Mouse (Mus musculus) layer of hippocampus, adult 11-12 months (tissue): Measurements from ENCODE around the gene Plcb3.
A peak's percentile ranks its signal among the peaks of the same experiment; 100 is the strongest.
"Not testable (repeated sequence)": the region's sequence is repeated elsewhere in the genome, so short reads cannot be mapped to it uniquely, and the experiment has no call there.

ENCODE experiments used
- DNase-seq: peaks from one replicate; pipeline ENCODE4 v3.0.0; 2022; ENCODE audit warnings: low spot score

The Plcb3 gene

DNA sequence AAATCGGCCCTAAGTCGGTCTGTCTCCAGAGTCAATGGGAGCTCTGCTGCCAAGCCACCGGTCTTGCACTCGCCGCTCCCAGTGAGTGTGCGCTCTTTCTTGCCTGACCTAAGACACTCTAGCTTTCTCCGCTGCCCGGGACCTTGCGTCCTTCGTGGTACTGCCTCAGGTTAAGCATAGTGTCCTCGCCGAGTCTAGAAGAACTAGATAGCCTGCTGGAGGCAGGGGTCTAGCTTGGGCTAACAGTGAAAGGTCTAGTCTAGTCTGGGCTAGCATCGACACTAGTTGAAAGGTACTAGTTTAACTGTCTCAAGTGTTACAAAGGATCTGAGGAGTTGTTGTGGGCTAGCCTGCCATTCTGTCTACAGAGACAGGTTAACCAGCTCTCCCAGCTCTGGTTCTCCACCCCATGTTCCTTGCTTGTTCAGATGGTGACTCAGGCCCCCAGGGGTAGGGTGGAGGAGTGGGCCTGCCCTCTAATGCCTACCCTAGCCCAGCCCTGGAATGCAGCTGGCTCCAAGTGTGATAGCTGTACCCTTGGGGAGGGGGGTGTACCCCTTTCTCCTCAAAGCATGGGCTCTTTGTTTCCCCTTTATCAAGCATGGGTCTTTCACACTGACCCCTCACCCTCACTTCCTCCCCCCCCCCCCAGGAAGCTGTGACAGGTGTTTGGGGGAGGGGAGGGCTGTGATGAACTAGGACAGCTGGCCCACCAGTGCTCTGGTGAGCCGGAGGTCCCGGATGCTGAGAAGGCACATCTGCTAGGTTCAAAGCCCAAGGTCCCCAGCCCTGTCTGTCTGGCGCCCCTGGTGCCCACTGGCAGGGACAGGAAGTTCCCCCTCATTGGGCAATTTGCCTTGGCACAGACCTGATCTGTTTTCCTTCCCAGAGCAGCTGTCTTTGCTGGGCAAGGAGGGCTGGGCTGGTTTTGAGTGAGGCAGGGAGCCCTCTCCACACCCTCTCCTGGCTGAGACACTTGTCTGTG, at the start of gene Plcb3:
TSS of gene Plcb3 (minus strand) at position 934 of the 985 bp plus-strand sequence.
- peak; percentile 71 for DNase-seq

DNA sequence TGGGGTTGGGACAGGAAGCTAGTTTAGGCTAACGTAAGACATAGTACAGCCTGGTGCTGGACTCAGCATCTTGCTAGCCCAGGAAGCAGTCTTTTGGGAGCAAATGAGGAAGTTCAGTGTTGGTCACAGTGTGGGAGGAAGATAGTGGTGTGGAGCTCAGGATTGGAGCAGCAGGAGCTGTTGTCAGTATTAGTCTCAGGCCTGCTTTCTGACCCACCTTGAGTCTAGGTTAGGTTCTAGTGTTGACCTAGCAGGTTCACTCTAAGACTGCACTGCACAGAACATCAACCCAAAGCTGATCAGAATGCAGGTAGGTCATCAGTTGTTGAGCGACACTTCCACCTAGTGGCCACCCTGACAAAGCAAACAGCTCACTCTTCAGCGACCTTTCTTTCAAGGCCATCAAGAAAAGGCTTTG, 44.0 kb upstream of the Plcb3 start:
- no peak for DNase-seq

DNA sequence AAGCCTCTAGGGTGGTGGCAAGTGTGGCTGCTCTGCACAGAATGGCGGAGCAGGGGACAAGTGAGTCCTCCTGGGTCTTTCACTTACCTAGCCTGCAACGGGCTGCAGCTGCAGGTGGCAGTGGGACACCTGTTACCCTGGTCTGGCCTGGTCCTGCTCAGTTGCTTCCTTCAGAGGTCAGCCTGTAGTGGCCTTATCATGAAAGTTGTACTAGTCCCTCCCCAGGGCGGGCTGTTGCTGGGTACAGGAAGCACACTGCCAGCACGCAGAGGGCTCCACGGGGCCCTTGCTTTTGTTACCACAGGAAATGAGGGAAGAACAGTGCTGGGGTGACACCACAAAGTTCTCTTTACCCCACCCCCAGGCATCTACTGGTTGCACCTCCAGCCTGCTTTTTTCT, 42.9 kb upstream of the Plcb3 start, which contains the start of gene Fermt3:
TSS of gene Fermt3 (minus strand) at position 279 of the 400 bp plus-strand sequence.
- DNase-seq, result peak; percentile 69

DNA sequence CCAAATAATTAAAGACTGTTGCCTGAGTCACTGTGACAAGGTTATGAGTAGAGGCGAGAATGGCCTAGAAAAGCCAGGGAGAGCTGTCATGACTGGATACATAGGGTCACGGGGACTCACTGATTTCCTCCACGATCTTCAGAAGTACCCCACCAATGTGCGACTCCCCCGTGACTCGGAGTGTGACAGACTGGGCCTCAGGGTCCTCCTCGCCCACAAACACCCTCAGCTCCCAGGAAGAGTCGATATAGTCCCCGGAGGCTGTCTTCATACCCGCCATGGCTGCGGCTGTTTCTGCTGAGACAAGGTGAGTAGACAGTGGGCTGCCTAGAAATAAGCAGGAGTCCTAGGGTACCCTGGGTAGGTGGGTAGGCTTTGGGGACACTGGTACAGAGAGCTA, 42.3 kb upstream of the Plcb3 start:
- DNase-seq, result no peak

DNA sequence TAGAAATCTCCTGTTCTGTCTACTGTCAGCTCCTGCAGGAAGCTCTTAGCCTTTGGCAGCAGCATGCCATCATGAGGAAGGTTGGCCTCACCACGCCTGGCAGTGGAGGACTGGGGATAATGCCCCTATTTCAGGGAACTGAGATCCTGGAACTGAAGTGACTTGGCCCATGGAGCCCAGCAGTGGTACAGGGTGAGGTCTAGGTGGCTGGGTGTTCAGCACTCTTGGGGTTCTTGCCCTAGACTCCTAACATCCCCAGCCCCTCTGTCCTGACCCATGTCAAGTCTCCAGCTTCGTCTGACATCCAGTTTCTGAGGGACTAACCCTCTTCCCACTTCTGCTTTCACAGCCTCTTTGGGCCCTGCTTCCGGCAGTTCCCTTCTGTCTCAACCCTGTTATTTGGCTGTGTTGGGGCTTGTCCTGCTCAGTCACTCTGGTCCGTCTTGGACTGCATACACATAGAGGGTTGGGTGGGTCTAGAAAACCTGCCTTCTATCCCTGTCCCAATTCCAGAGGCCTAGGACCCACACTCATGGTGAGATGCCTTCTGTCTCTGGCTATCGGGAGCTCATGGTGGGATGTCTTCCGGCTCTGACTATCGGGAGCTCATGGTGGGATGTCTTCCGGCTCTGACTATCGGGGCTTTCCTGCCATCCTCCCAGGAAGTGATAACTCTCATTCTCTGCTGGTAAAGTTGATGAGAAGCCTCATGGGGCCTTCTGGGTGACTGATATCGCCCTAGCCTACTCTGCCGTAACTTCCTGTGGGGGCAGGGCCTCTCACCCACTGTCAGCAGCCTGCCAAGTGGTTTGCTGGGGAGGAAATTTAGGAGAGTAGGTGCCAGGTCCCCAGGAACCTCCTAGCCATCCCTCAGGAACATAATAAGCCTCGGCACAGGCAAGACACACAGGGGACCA, 41.5 kb upstream of the Plcb3 start:
- DNase-seq, result no peak

DNA sequence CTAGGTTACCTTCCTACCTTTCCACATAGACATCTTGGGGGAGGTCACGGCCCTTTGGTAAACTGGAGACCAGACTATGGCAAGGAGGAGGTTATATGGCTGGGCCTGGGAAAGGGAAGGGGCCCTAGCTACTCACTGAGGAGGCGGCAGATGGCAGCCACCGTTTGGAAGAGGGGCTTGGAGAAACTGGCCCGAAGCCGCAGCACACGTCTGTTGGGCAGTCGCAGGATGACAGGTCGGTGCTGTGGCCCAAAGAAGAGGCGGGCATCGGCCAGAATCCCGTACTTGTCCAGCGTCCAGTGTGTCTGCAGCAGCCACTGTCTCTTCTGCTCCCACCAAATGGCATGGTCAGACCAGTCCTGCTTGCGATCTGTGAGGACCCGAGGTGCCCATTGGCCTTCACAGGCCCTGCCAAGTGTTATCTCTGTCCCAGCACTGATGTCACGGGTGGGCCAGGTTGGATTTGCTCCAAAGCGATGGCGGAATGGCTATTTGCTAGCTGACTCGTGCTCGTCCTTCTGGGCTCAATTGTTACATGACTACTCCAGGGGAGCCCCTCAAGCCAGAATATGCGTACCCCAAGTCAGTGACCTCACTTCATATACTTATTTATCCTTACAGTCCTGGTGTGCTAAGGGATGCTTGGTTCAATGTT, 38.3 kb upstream of the Plcb3 start:
- DNase-seq, result no peak

DNA sequence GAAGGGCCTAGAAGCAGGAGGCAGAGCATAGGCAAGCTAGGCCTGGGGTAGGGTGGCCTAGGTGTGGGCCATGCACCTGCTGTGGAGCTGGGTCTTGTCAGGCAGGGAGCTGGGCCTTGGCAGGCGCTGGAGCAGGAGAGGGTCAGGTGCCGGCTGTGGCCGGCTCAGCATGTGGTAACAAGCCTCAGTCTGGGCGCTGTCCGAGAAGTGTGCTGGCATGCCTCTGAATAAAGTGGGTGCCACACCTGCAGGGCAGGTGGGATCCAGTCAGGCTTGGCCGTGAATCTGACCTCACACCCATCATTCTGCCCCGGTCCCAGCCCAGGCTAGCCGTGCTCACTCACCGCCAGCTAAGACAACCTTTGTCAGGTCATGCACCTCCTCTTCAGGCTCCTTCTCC, 37.7 kb upstream of the Plcb3 start:
- DNase-seq, result no peak

DNA sequence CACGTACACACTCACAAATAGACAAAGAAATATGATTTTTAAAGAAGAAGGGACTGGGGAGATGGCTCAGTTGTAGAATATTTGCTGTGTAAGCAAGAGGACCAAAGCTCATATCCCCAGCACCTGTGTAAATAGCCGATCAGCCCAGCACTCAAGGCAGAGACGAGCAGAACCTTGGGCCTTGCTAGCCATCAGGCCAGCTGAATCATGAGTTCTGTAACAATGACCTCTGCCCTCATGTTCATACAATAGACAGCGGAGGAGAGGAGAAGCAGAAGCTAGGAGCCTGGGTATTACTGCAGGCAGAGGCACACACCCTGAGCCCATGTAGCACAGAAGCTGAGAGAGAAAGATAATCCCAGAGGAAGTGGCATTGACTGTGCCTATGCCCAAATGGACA, 36.2 kb upstream of the Plcb3 start:
- DNase-seq, result no peak

DNA sequence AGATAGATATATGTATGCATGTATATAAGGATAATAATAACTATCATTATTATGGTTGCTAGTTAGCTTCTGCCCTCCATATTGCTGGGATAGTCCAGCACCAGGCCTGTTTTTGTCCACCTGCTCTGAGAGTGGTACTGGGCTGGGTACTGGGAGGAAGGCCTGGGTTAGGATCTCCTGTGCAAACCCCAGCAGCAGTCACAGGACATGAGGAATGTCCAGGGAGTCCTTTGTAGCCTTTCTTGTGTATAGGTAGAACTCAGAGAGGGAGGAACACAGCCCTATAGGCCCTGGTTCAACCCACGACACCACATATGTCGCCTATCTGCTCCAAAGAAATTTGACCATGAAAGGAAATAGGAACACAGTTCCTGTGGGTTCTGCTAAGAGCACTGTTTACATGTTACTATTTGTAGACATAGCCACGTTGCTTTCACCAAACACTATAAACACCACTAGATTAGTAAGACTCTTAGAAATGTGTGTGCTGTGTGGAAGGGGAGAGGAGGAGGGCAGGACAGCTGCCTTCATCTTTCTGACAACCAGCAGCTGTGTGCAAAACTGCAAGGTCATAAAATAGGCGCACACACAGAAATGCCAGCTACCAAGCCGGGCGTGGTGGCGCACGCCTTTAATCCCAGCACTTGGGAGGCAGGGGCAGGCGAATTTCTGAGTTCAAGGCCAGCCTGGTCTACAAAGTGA, 30.8 kb upstream of the Plcb3 start:
- no peak for DNase-seq

DNA sequence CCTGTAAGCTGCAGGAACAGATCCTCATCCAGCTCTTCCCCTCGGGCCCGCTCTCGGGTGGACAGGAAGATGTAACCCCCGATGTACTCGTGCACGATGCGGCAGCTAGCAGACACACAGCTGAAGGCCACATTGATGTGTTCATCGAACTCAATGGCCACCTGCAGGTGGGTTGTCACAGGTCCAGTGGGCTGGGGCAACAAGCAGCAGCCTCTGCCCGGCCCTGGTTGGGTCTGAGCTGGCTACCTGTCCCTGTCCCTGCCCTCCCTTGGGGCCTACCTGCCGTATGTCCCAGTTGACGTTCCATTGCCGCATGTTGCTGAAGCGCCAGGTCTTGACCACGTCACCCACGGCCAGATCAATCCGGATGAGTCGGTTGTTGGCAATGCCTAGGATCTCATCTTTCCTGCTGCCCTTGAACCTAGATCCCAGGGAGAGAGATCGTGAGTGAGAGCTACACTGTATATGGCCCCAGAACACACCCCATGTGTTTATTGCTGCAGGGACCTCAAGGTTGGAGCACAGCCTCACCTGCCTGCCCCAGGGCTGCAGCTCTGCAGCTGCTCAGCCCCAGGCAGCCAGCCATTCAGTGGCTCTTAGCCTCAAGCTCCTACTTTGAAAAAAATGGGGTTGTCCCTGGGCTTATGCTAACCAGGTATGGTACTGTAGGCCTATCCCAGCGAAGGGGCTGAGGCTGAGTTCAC, 23.2 kb upstream of the Plcb3 start:
- no peak for DNase-seq

DNA sequence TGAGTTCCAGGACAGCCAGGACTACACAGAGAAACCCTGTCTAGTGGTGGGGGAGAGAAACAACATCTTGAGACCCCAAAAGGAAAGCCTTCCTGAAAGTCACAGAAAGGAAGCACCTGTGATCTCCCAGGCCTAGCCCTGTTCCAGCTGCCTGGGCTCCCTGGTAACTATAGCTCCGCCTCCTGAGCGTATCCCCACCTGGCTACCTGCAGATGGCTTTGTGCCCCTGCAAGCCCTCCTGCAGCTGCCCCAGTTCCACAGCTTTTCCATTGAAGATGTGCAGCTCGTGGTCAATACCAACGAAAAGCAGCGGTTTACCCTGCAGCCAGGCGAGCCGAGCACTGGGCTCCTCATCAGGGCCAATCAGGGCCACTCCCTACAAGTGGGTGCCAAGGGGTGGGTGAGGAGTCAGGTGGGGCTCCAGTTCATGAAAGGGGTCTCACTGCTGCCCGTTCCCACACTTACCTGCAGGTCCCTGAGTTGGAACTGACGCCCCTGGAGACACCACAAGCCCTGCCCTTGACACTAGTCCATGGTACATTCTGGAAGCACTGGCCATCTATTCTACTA, 21.5 kb upstream of the Plcb3 start:
- no peak for DNase-seq

DNA sequence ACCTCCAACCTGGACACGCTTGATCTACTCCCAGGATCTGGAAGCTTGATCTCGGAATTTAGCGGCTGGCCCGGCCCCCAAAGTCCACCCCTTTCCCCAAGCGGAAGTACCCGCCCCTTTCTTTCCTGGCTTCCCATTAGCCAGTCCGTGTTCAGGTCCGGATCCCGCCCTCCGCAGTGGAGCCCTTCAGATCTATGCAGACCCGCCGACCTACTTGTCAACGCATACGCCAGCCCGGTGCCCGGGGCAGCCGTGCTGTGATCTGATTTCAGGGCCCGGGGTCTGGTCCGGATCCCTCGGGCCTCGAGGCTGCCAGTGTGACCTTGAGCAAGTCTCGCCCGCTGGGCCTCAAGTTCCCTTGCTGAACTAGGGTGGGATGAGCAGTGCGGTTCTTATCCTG, 19.7 kb upstream of the Plcb3 start, which contains the start of the genes Nudt22 and Trpt1:
TSS of gene Nudt22 (minus strand) at position 112 of the 400 bp plus-strand sequence.
TSS of gene Trpt1 (plus strand) at position 126 of the 400 bp plus-strand sequence.
- DNase-seq, result peak; percentile 83

DNA sequence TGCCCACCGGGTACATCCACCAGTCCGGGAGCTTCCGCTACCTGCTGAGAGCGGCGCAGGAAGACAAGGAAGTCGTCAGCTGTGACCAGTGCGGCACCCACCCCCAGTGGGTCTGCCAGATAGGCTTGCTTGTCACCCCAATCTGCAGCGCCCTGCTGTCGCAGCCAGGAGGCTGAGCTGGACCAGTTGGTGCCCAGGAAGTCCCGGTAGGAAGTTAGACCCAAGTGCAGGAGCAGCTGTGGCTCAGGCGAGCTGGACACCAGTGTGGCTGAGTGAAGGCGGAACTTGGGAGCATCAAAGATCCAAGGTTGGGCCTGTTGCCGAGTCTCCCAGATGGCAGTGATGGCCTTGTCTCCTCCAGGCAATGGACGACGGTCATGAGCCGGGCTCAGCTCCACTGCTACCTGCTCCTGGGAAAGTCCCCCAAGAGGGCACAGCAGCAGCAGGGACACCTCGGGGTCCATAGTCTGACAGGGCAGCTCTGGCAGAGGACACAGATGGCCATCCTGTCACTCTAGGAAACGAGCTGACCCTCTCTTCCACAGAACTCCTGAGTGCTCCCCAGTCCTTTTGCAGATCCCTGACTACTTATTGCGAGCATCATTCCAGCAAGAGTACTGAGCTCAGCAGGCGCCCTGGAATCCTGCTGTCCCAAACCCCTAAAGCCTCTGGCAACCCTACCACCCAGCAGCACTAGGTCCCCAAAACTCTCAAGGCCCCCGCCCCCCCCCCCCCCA, 19.2 kb upstream of the Plcb3 start:
- DNase-seq, result no peak

DNA sequence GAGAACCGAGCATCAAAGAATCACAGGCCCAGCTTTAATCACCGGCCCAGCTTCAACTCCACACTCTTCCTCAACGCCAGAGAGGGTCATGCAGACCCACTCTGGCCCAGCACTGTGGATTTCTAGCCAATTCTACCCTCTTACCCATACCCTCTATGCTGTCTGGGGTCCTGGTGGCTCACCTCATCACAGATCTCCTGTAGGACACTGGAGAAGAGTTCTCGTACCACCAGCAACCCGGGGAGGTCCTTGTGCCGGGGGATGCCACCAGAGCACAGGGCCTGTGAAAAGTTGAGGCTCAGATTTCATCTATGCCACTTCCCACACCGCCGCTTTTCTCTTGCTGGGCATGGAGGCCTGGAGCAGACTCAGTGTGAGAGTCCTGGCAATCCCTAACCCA, 18.2 kb upstream of the Plcb3 start:
- no peak for DNase-seq

DNA sequence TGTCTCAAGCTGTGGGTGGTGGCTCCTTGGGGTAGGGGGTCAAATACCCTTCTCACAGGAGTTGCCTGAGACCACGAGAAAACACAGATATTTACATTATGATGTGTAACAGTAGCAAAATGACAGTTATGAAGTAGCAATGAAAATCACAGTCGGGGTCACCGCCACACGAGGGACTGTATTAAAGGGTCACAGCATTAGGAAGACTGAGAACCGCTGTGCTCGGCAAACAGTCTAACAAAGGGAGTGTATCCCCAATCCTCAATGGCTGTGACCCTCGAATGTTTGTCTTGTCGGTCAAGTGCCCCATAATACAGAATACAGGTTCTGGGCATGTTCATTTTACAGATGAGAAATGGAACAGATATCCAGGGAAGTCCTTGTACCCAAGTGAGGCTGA, 17.7 kb upstream of the Plcb3 start:
- no peak for DNase-seq

DNA sequence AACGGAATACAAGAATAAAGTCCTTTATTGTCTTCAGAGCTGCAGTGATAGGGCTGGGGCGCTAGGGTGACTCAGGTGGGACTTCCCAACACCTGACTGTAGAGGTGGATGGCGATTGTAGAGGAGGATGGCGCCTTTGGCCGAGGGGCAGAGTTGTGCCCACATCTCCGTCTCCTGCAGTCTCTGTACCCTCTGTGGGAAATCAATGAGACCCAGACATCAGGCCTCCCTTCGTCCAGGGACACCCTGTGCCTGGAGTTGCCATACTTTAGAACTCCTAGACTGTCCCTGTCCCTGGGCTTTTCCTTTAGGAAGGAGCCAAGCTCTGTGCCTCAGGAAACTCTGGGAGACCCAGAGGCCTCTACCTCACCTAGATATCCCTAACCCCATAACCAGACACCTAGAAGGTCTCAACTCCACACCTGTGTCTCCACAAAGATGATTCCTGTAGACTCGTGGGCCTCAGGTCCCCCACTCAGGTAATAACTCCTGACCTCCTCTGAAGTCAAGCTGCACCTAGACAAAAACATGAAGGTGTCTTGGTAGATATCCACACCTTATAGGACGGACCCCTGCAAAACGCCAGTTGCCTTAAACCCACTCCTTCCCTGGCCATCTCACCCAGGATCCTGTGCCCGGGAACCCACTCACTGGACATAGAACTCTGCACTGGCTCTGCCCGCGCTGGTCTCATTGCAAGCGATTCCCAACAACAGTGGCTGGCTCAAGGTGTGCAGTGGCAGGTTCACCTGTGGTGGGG, 16.9 kb upstream of the Plcb3 start:
- no peak for DNase-seq

DNA sequence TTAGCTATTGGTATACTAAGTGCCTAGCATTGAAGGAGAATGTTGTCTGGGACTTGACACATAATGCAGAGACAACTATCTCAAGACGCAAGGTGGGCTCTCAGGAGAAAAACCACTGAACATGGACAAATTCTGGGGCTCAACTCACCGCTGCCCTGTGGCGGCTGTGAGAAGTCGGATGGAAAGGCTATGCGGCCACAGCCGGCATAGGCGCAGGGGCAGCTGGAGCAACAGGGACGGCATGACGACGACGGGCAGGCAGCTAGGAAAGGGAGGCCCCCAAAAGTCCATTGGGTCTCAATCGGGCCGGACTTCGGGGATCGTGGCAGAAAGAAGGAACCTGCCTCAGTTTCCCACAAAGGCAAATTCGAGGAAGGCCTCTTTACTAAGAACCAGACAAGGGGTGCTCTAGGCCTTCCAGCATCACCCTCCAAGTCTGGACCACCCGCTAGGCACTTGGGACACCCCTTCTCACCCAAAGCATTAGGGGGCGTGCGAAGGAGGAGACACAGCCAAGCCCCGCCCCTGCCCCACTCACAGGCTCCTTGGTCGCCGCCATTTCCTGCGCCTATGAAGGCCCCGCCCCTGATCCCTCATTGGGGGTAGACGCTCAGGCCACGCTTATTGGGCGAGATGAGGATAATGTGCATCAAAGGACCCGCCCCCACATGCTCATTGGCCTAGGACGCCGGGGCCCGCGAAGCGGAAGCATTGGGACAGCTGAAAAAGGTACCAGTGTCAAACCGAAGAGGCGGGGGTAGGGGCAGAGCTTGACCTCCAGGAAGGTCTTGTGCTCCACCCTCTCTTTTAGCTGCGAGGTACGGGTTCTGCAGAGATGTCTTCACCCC, 16.0 kb upstream of the Plcb3 start, which contains the start of gene Dnajc4:
TSS of gene Dnajc4 (minus strand) at position 562 of the 848 bp plus-strand sequence.
- DNase-seq, result peak; percentile 97

DNA sequence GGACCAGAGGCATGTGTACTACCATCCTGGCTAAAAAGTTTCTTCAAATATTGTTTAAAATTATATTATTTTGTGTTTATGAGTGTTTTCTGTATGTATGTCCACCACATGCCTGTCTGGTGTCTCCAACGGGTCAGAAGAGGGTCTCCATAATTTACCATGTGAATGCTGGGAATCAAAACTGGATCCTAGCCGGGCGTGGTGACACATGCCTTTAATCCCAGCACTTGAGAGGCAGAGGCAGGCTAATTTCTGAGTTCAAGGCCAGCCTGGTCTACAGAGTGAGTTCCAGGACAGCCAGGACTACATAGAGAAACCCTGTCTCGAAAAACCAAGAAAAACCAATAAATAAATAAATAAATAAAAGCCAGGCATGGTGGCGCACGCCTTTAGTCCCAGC, 14.9 kb upstream of the Plcb3 start:
- DNase-seq, result not testable (repeated sequence)
